Mouse (Mus musculus) CH12.LX (cell line): Measurements from ENCODE around the gene Crtc1. TPM values are rescaled to one million over a fixed set of nuclear protein-coding genes. Genes with fewer than 3 reads are reported as not detected.

Source experiments
- DNase-seq: peaks from one replicate; pipeline ENCODE4 v3.0.0-alpha.2; 2013; ENCODE audit errors: extremely low read depth
- H3K27ac ChIP-seq: 2 replicates; pipeline ENCODE4 v1.5.1; 2012; ENCODE audit warnings: low read depth, mild to moderate bottlenecking, control low read depth, moderate library complexity; ENCODE audit not compliant: insufficient read depth
- H3K27me3 ChIP-seq: replicated peaks from 2 replicates; pipeline ENCODE3; 2012; ENCODE audit warnings: inconsistent platforms
- H3K36me3 ChIP-seq, 2 experiments: replicated peaks in 1 of 2; 2 replicates each; pipeline versions ENCODE3 to v1.6.1; 2012; ENCODE audit warnings: inconsistent platforms in 1 of 2, low read length in 1 of 2, mild to moderate bottlenecking in 1 of 2, mixed read lengths in 1 of 2, moderate library complexity in 1 of 2; ENCODE audit not compliant: control insufficient read depth in 1 of 2, insufficient read depth in 1 of 2
- H3K4me1 ChIP-seq, 2 experiments: 2 replicates each; pipeline ENCODE4 v1.6.1; 2012; ENCODE audit warnings: inconsistent platforms in 1 of 2, moderate library complexity in 1 of 2; ENCODE audit not compliant: insufficient read depth in 2 of 2, control insufficient read depth in 1 of 2
- H3K4me2 ChIP-seq: 2 replicates; pipeline ENCODE4 v1.6.1; 2012; ENCODE audit warnings: low read depth, mild to moderate bottlenecking, control low read depth; ENCODE audit not compliant: poor library complexity, insufficient read depth, severe bottlenecking
- H3K4me3 ChIP-seq, 3 experiments: fragments of 150-350 bp in 1 of 3; sonication (generic) in 1 of 3; replicated peaks in 1 of 3; 2 replicates each; pipeline versions ENCODE3 to v1.5.1; 2011 to 2012; ENCODE audit warnings: low read depth in 2 of 3, low read length in 2 of 3, mild to moderate bottlenecking in 2 of 3, moderate library complexity in 2 of 3, control low read depth in 1 of 3, improper control_type of control experiment in 1 of 3, inconsistent platforms in 1 of 3, mixed read lengths in 1 of 3; ENCODE audit not compliant: poor library complexity in 1 of 3
- H3K79me2 ChIP-seq: replicated peaks from 2 replicates; pipeline ENCODE4 v1.6.1; 2012; ENCODE audit warnings: mild to moderate bottlenecking, moderate library complexity; ENCODE audit not compliant: control insufficient read depth, poor library complexity, insufficient read depth, severe bottlenecking; ENCODE audit errors: extremely low read depth
- H3K9ac ChIP-seq: 2 replicates; pipeline ENCODE4 v1.6.1; 2012; ENCODE audit warnings: low read depth, mild to moderate bottlenecking, control low read depth, moderate library complexity; ENCODE audit not compliant: insufficient read depth
- H3K9me3 ChIP-seq: replicated peaks from 2 replicates; pipeline ENCODE3; 2012; ENCODE audit warnings: low read length, inconsistent platforms, mixed read lengths
- BHLHE40 ChIP-seq: IDR thresholded peaks from 2 replicates; pipeline ENCODE4 v1.6.1; 2011; ENCODE audit warnings: mild to moderate bottlenecking, low read depth, low read length, improper control_type of control experiment
- CTCF ChIP-seq, 2 experiments: IDR thresholded peaks in 1 of 2; conservative IDR thresholded peaks in 1 of 2; 2 replicates each; pipeline ENCODE4 v1.5.1; 2011 to 2012; ENCODE audit warnings: low read depth in 2 of 2, low read length in 2 of 2, improper control_type of control experiment in 1 of 2, inconsistent platforms in 1 of 2, mild to moderate bottlenecking in 1 of 2, moderate library complexity in 1 of 2
- ELF1 ChIP-seq: IDR thresholded peaks from 2 replicates; pipeline ENCODE4 v1.6.1; 2014; ENCODE audit warnings: low read depth, mild to moderate bottlenecking, inconsistent platforms, low read length, improper control_type of control experiment
- ETS1 ChIP-seq: conservative IDR thresholded peaks from 2 replicates; pipeline ENCODE4 v1.6.1; 2012; ENCODE audit warnings: low read depth, mild to moderate bottlenecking, inconsistent platforms, low read length, improper control_type of control experiment, moderate library complexity
- JUND ChIP-seq: conservative IDR thresholded peaks from 2 replicates; pipeline ENCODE4 v1.6.1; 2011; ENCODE audit warnings: low read depth, low read length, improper control_type of control experiment
- MAFK ChIP-seq: IDR thresholded peaks from 2 replicates; pipeline ENCODE4 v1.6.1; 2011; ENCODE audit warnings: low read length, improper control_type of control experiment; ENCODE audit not compliant: insufficient replicate concordance
- MAX ChIP-seq: IDR thresholded peaks from 2 replicates; pipeline ENCODE4 v1.6.1; 2011; ENCODE audit warnings: low read length, improper control_type of control experiment
- MXI1 ChIP-seq: IDR thresholded peaks from 2 replicates; pipeline ENCODE4 v1.6.1; 2011; ENCODE audit warnings: mild to moderate bottlenecking, low read depth, low read length, improper control_type of control experiment
- RCOR1 ChIP-seq: conservative IDR thresholded peaks from 2 replicates; pipeline ENCODE4 v1.6.1; 2012; ENCODE audit warnings: low read depth, mild to moderate bottlenecking, inconsistent platforms, low read length, improper control_type of control experiment
- SIN3A ChIP-seq: IDR thresholded peaks from 2 replicates; pipeline ENCODE4 v1.6.1; 2012; ENCODE audit warnings: low read length, improper control_type of control experiment, inconsistent platforms
- UBTF ChIP-seq: IDR thresholded peaks from 2 replicates; pipeline ENCODE4 v1.6.1; 2012; ENCODE audit warnings: low read depth, mild to moderate bottlenecking, inconsistent platforms, low read length, improper control_type of control experiment, moderate library complexity
- USF1 ChIP-seq: IDR thresholded peaks from 2 replicates; pipeline ENCODE4 v1.6.1; 2014; ENCODE audit warnings: low read depth, mild to moderate bottlenecking, inconsistent platforms, low read length, improper control_type of control experiment
- ZC3H11A ChIP-seq: IDR thresholded peaks from 2 replicates; pipeline ENCODE4 v1.6.1; 2012; ENCODE audit warnings: low read depth, mild to moderate bottlenecking, inconsistent platforms, low read length, improper control_type of control experiment
- dilution Hi-C: fragments of 300-500 bp; cut with MboI; formaldehyde crosslinking; loops from 2 replicates; pipeline ENCODE4 v1.14.3; 2020; ENCODE audit warnings: low sequenced_read_pairs; ENCODE audit not compliant: extremely low pct_unique_long_range_greater_than_20kb, extremely low pct_ligation_motif_present
- in situ Hi-C: fragments of 300-500 bp; cut with MboI; formaldehyde crosslinking; loops from 3 replicates; pipeline ENCODE4 v1.14.3; 2019; ENCODE audit warnings: low sequenced_read_pairs, low pct_ligation_motif_present, low pct_unique_long_range_greater_than_20kb, mixed read lengths
- polyA plus RNA-seq: library from polyadenylated mRNA; unstranded; fragments of >175 nt; gene quantifications from 2 replicates; pipeline ENCODE4 v1.2.1, GENCODE M21; 2012; ENCODE audit warnings: low read depth; ENCODE audit not compliant: insufficient read length
- total RNA-seq, 2 experiments: library from RNA; depleted of rRNA; stranded (reverse); fragments of 300-350 nt in 1 of 2; fragments of >200 nt in 1 of 2; gene quantifications; 2 replicates each; pipeline ENCODE4 v1.2.3; 2012 to 2014

Gene Crtc1
- total and polyA plus RNA-seq, 3 experiments = 2.0 to 8.6 (median 2.2) TPM

- in situ Hi-C loops = no loop called here
- no peak overlapping the region for H3K9ac ChIP-seq
- H3K9me3 ChIP-seq = no peaks in the 10 kb centered on the region
- dilution Hi-C loops = no loop called here
- no peak for TF ChIP-seq ELF1
- no peak for TF ChIP-seq MAX
- TF ChIP-seq MXI1 = no peak
- TF ChIP-seq USF1 = no peak
- no peak for TF ChIP-seq ZC3H11A
- TF ChIP-seq RCOR1 = no peak
- no peak for TF ChIP-seq JUND
- H3K79me2 ChIP-seq = no peaks in the 10 kb centered on the region
- H3K4me2 ChIP-seq = no peak overlapping the region
- no peak for DNase-seq
- peaks cover 6 to 22% of the 10 kb centered on the region in 2 experiments; a peak in 3 of 4 replicates for H3K4me1 ChIP-seq
- no peak overlapping the region for H3K4me3 ChIP-seq
- peaks cover 0 to 27% of the 10 kb centered on the region in 2 experiments for H3K36me3 ChIP-seq
- no peaks in the 10 kb centered on the region for H3K27me3 ChIP-seq
- H3K27ac ChIP-seq = no peak overlapping the region
These were observed 8.2 kb downstream of the Crtc1 start for GRCm38 (mm10) chr8:70431213-70431612.

DNA sequence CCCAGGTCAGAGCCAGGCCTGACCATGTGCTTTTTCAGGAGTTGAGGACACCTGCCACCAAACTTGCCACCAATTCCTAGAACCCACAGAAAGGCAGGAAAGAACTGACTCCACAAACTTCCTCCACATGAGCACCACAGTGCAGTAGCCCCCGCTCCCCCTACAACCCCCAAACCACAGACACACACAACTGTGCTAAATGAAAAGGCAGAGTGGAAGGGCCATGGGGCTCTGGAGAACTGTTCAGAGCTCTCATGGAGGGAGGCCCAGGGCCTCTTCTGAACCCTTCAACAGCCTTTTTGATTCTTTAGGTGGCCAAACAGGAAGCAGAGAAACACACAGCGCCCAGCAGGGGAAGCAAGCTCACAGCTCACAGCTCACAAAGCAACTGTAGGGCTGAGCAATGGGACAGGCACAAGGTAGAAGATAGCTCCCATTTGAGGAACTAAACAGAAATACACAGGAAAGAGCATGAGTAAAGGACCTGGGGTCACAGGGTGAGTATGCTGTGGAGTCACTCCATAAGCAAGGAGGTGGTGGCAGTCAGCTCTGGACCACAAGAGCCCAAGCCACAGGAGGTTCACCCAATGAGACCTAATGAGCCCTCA is 13.0 kb downstream of the Crtc1 start:
- H3K79me2 ChIP-seq = no peaks in the 10 kb centered on the region
- in situ Hi-C loops = no loop called here
- peak; percentile 46 for DNase-seq
- H3K9me3 ChIP-seq = no peaks in the 10 kb centered on the region
- H3K9ac ChIP-seq = no peak overlapping the region
- TF ChIP-seq ZC3H11A (no peak), UBTF (no peak), CTCF (conservative IDR thresholded peaks at IDR 0.05 in 1 of 2, IDR thresholded peaks at IDR 0.05 in 1 of 2; ENCODE audit: low read depth in 2 of 2, low read length in 2 of 2) (no peak)
- H3K36me3 ChIP-seq = peaks cover 0 to 42% of the 10 kb centered on the region in 2 experiments
- no peak overlapping the region for H3K4me2 ChIP-seq
- H3K27ac ChIP-seq = no peak overlapping the region
- peaks cover 0 to 13% of the 10 kb centered on the region in 2 experiments; a peak in 3 of 4 replicates for H3K4me1 ChIP-seq
- no peak overlapping the region for H3K4me3 ChIP-seq
- no peaks in the 10 kb centered on the region for H3K27me3 ChIP-seq
- dilution Hi-C loops = no loop called here

DNA sequence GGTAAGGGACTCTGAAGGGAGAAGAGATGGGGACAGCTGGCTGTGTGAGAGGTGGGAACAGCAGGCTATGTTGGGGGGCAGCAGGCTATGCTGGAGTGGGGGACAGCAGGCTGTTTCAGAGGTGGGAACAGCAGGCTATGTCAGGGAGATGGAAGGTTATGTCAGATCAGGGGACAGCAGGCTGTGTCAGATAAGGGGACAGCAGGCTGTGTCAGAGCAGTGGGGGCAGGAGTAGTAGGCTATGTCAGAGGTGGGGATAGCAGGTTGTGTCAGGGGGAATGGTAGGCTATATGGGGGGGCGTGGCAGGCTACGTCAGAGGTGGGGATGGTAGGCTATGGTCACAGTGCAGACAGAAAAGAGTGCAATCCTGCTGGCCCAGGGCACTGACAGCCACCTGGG is 16.7 kb downstream of the Crtc1 start:
- no peak overlapping the region for H3K4me2 ChIP-seq
- dilution Hi-C loops = no loop called here
- H3K9ac ChIP-seq = no peak overlapping the region
- H3K4me3 ChIP-seq = no peak overlapping the region
- peaks cover 0 to 13% of the 10 kb centered on the region in 2 experiments; a peak in 3 of 4 replicates for H3K4me1 ChIP-seq
- H3K9me3 ChIP-seq = no peaks in the 10 kb centered on the region
- in situ Hi-C loops = no loop called here
- DNase-seq = no peak
- TF ChIP-seq ELF1 (no peak), BHLHE40 (no peak), MAFK (no peak), SIN3A (no peak), ETS1 (no peak), USF1 (no peak), ZC3H11A (no peak)
- no peaks in the 10 kb centered on the region for H3K27me3 ChIP-seq
- peaks cover 0 to 39% of the 10 kb centered on the region in 2 experiments for H3K36me3 ChIP-seq
- no peak overlapping the region for H3K27ac ChIP-seq
- no peaks in the 10 kb centered on the region for H3K79me2 ChIP-seq
